Mouse (Mus musculus): Measurements from ENCODE around the gene Kcnq1.

DNA sequence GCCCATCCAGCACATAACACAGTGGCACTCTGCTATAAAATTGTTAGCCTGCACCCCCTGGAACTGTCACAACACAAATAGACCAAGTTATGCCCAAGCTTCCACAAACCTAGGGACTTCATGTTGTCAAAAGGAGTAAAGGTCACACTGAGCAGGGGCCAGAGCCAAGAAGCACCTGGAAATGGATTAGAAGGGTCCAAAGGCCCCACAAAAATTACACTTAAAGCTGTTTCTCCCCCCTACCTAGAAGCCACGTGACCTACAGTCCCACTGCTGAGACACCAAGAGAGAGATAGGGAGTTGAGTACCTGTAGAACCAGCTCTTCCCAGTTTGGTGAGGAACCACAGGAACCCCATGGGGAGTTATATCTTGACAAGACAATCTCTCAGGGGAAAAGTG, 253.6 kb downstream of the Kcnq1 start:
- TF ChIP-seq CTCF (IDR thresholded peaks at IDR 0.05; ENCODE audit: low read depth) (no peak), EP300 (IDR thresholded peaks at IDR 0.05; ENCODE audit: low read depth) (no peak)
